Mouse (Mus musculus) ES-E14 (cell line): ENCODE results near the gene Mepe.

Source experiments
- CHD2 ChIP-seq: IDR thresholded peaks from 2 replicates; pipeline ENCODE4 v1.6.1; 2014; ENCODE audit warnings: mild to moderate bottlenecking, low read depth, low read length, inconsistent platforms
- HCFC1 ChIP-seq: IDR thresholded peaks from 2 replicates; pipeline ENCODE4 v1.6.1; 2012; ENCODE audit warnings: low read length, inconsistent platforms, borderline replicate concordance; ENCODE audit not compliant: insufficient read depth
- MAFK ChIP-seq: IDR thresholded peaks from 2 replicates; pipeline ENCODE4 v1.6.1; 2014; ENCODE audit warnings: mild to moderate bottlenecking, low read depth, low read length, inconsistent platforms; ENCODE audit not compliant: insufficient read depth
- ZC3H11A ChIP-seq: IDR thresholded peaks from 2 replicates; pipeline ENCODE4 v1.6.1; 2012; ENCODE audit warnings: low read depth, mild to moderate bottlenecking, inconsistent platforms, low read length, borderline replicate concordance
- ZNF384 ChIP-seq: IDR thresholded peaks from 2 replicates; pipeline ENCODE4 v1.6.1; 2012; ENCODE audit warnings: low read depth, low read length, inconsistent platforms

GRCm38 (mm10) chr5:104370580-104370979, 45.5 kb downstream of the Mepe start:
- TF ChIP-seq HCFC1 (no peak), ZNF384 (no peak), MAFK (no peak), CHD2 (no peak), ZC3H11A (no peak)
